Mouse (Mus musculus) liver, embryonic 14.5 days (tissue): ENCODE data around the gene Itga6.

Source experiments
- CTCF ChIP-seq: IDR thresholded peaks from 2 replicates; pipeline ENCODE4 v1.5.1; 2016; ENCODE audit warnings: antibody characterized with exemption, low read depth, control low read depth
- EP300 ChIP-seq: IDR thresholded peaks from 2 replicates; pipeline ENCODE4 v1.6.1; 2016; ENCODE audit warnings: antibody characterized with exemption, low read depth

GRCm38 (mm10) chr2:71779266-71779888 lies 34.0 kb downstream of the Itga6 start:
- TF ChIP-seq CTCF (no peak), EP300 (no peak)
